In the genomic region with DNA sequence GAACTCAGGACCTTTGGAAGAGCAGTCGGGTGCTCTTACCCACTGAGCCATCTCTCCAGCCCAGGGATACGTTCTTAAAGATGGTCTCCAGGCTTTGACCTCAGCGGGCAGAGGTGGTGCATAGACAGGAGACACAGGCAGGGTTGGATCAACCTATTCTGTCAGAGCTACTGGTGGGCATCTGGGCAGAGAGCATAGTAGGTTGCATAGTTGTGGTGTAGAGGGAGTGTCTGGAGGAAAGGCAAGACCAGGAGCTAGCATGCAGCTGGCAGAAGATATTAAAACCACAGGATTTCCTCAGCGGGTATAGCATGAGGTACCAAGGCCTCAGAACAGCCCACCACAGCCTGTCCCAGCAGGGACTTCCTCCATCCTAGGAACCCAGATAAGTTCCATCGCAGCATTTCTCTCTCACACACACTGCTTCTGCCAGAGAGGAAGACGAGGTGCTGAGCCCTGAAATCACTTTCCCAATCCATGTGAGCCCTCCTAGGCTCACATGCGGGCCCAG, we compare ENCODE assay signal across 7 mouse cellular contexts. TPM values are rescaled to one million over a fixed set of nuclear protein-coding genes. Genes with fewer than 3 reads are reported as not detected.
DNase-seq lines count a peak whose midpoint lies in the region; ATAC-seq and TF ChIP-seq lines count a peak whose summit lies in the region.

No protein-coding gene starts in this region.

- no peak for DNase-seq in kidney, postnatal 25 days
- peak; percentile 0 for DNase-seq in embryonic facial prominence, embryonic 11.5 days (ENCODE audit: low spot score)
- DNase-seq in adrenal gland, postnatal 36 days: no peak

- H3K4me2 ChIP-seq in kidney, embryonic 14.5 days (replicated peaks; ENCODE audit: low read depth, low read length): no peak overlapping the region
- no peak overlapping the region for H3K4me2 ChIP-seq in embryonic facial prominence, embryonic 11.5 days (ENCODE audit: low read depth, low read length)

- no peak for TF ChIP-seq CTCF in ES-Bruce4 (IDR thresholded peaks at IDR 0.05; ENCODE audit: low read depth, low read length)

- peak overlapping the region; percentile 64 for H3K27ac ChIP-seq in kidney, embryonic 14.5 days (ENCODE audit: low read depth, low read length)
- no peak overlapping the region for H3K27ac ChIP-seq in ES-Bruce4 (ENCODE audit: insufficient read depth, low read length)
- H3K27ac ChIP-seq in embryonic facial prominence, embryonic 11.5 days (replicated peaks; ENCODE audit: low read depth, low read length): no peak overlapping the region

- ATAC-seq in kidney, embryonic 14.5 days (ENCODE audit: low FRiP score, low TSS enrichment): no peak
- ATAC-seq in embryonic facial prominence, embryonic 11.5 days (replicated peaks; ENCODE audit: insufficient number of reproducible peaks, low FRiP score, low TSS enrichment, low read depth): no peak
- peak; percentile 60 for ATAC-seq in megakaryocyte, adult 5-6 weeks (ENCODE audit: poor library complexity, severe bottlenecking)
- no peak for ATAC-seq in activated CD4-positive, CD25-positive, alpha-beta regulatory T cell, adult 4 months

- H3K27me3 ChIP-seq in kidney, embryonic 14.5 days (ENCODE audit: control insufficient read depth, insufficient read depth, low read length): no peaks in the 10 kb centered on the region; the same call in 1 of the 2 replicates
- H3K27me3 ChIP-seq in ES-Bruce4 (ENCODE audit: control insufficient read depth, insufficient read depth, low read length, poor library complexity, severe bottlenecking): no peaks in the 10 kb centered on the region
- H3K27me3 ChIP-seq in embryonic facial prominence, embryonic 11.5 days (ENCODE audit: control insufficient read depth, insufficient read depth, low read length): no peaks in the 10 kb centered on the region

- H3K4me1 ChIP-seq in kidney, embryonic 14.5 days (ENCODE audit: control insufficient read depth, insufficient read depth, low read length): peaks cover 40% of the 10 kb centered on the region
- peaks cover 8% of the 10 kb centered on the region for H3K4me1 ChIP-seq in ES-Bruce4 (ENCODE audit: control insufficient read depth, insufficient read depth, low read length)
- peaks cover 15% of the 10 kb centered on the region; the same call in 1 of the 2 replicates for H3K4me1 ChIP-seq in embryonic facial prominence, embryonic 11.5 days (ENCODE audit: control insufficient read depth, insufficient read depth, low read length)

- TF ChIP-seq EP300 in ES-Bruce4 (IDR thresholded peaks at IDR 0.05; ENCODE audit: insufficient read depth, low read depth, low read length): no peak

- no peaks in the 10 kb centered on the region for H3K36me3 ChIP-seq in kidney, embryonic 14.5 days (ENCODE audit: control insufficient read depth, insufficient read depth, low read length)
- no peaks in the 10 kb centered on the region for H3K36me3 ChIP-seq in ES-Bruce4 (ENCODE audit: control insufficient read depth, insufficient read depth, low read length, poor library complexity, severe bottlenecking)
- H3K36me3 ChIP-seq in embryonic facial prominence, embryonic 11.5 days (replicated peaks; ENCODE audit: control insufficient read depth, insufficient read depth, low read depth, low read length): no peaks in the 10 kb centered on the region

- no peak for TF ChIP-seq POLR2A in ES-Bruce4 (IDR thresholded peaks at IDR 0.05; ENCODE audit: insufficient read depth, low read length)

- 78% methylated on average over 7 of the region's 7 CpGs for WGBS in kidney, embryonic 14.5 days
- WGBS in embryonic facial prominence, embryonic 11.5 days: 83% methylated on average over 7 of the region's 7 CpGs

- peak overlapping the region; percentile 31; the same call in 1 of the 2 replicates for H3K9ac ChIP-seq in kidney, embryonic 14.5 days (ENCODE audit: low read depth, low read length)
- H3K9ac ChIP-seq in ES-Bruce4 (ENCODE audit: low read depth, poor library complexity, severe bottlenecking): peak overlapping the region; percentile 43
- no peak overlapping the region for H3K9ac ChIP-seq in embryonic facial prominence, embryonic 11.5 days (replicated peaks; ENCODE audit: low read length)

- H3K9me3 ChIP-seq in kidney, embryonic 14.5 days (ENCODE audit: control insufficient read depth, low read length): no peaks in the 10 kb centered on the region
- H3K9me3 ChIP-seq in ES-Bruce4 (replicated peaks; ENCODE audit: control insufficient read depth, insufficient read depth, low read length, poor library complexity, severe bottlenecking): no peaks in the 10 kb centered on the region
- H3K9me3 ChIP-seq in embryonic facial prominence, embryonic 11.5 days (replicated peaks; ENCODE audit: control insufficient read depth, low read length): no peaks in the 10 kb centered on the region

- H3K4me3 ChIP-seq in kidney, embryonic 14.5 days (ENCODE audit: low read length): no peak overlapping the region
- H3K4me3 ChIP-seq in ES-Bruce4 (ENCODE audit: low read depth, low read length): peak overlapping the region; percentile 33; the same call in 1 of the 2 replicates
- H3K4me3 ChIP-seq in embryonic facial prominence, embryonic 11.5 days (ENCODE audit: low read depth, low read length): no peak overlapping the region

RNA-seq across cellular contexts. Expression of gene Mrps23, which starts 39.9 kb away (rescaled TPM):
- polyA plus RNA-seq in kidney, embryonic 14.5 days (2014; fragmentation: Nextera tagmentation; extraction: Ambion mirVana): 62.3 and 63.6 TPM in 2 replicates
- polyA plus RNA-seq in ES-Bruce4 (2011; ENCODE audit: insufficient read depth, insufficient read length, low read depth, missing spikeins): 67.9 and 107 TPM in 2 replicates
- 70.6 and 83.8 TPM in 2 replicates for polyA plus RNA-seq in embryonic facial prominence, embryonic 11.5 days (2014; fragmentation: Nextera tagmentation; extraction: Ambion mirVana)
- 59.0 and 62.2 TPM in 2 replicates for total RNA-seq in megakaryocyte, adult 5-6 weeks (2015)
- 39.4 and 73.3 TPM in 2 replicates for total RNA-seq in megakaryocyte, adult 5-6 weeks (2017)
- 100 to 1,000 TPM; 151 to 216 TPM for total RNA-seq in adrenal gland, postnatal 36 days (2021)
- polyA plus RNA-seq in activated CD4-positive, CD25-positive, alpha-beta regulatory T cell, adult 4 months (2017; shearing (Covaris generic)): 10 to 100 TPM; 96.8 to 98.7 TPM
